Mouse (Mus musculus): ENCODE measurements around the gene Tkt. TPM values are rescaled to one million over a fixed set of nuclear protein-coding genes. Genes with fewer than 3 reads are reported as not detected.
"Not testable (repeated sequence)": the region's sequence is repeated elsewhere in the genome, so short reads cannot be mapped to it uniquely, and the experiment has no call there.

Tkt gene
- polyA plus RNA-seq, 1 experiment from 2014 or later: 131 TPM

- DNase-seq (ENCODE audit: low spot score): no peak
- 80% methylated on average over 5 of the region's 5 CpGs for WGBS
- no peaks in the 10 kb centered on the region for H3K9me3 ChIP-seq (replicated peaks; ENCODE audit: control insufficient read depth, low read length)
- no peak overlapping the region for H3K4me3 ChIP-seq (ENCODE audit: low read depth, low read length)
- H3K4me2 ChIP-seq (ENCODE audit: low read depth, low read length): no peak overlapping the region
- no peak overlapping the region for H3K27ac ChIP-seq (replicated peaks; ENCODE audit: low read depth, low read length)
- peaks cover 6% of the 10 kb centered on the region for H3K36me3 ChIP-seq (replicated peaks; ENCODE audit: control insufficient read depth, insufficient read depth, low read depth, low read length)
- ATAC-seq (replicated peaks; ENCODE audit: insufficient number of reproducible peaks, low FRiP score, low TSS enrichment, low read depth): no peak
- H3K4me1 ChIP-seq (ENCODE audit: control insufficient read depth, insufficient read depth, low read length): no peaks in the 10 kb centered on the region
- no peak overlapping the region for H3K9ac ChIP-seq (replicated peaks; ENCODE audit: low read length)
- H3K27me3 ChIP-seq (ENCODE audit: control insufficient read depth, insufficient read depth, low read length): no peaks in the 10 kb centered on the region
Observed at GRCm38 (mm10) chr14:30528961-30529360, 19.2 kb upstream of the Tkt start.

GRCm38 (mm10) chr14:30529454-30529853, 18.7 kb upstream of the Tkt start:
- 91% methylated on average over 12 of the region's 12 CpGs for WGBS

DNA sequence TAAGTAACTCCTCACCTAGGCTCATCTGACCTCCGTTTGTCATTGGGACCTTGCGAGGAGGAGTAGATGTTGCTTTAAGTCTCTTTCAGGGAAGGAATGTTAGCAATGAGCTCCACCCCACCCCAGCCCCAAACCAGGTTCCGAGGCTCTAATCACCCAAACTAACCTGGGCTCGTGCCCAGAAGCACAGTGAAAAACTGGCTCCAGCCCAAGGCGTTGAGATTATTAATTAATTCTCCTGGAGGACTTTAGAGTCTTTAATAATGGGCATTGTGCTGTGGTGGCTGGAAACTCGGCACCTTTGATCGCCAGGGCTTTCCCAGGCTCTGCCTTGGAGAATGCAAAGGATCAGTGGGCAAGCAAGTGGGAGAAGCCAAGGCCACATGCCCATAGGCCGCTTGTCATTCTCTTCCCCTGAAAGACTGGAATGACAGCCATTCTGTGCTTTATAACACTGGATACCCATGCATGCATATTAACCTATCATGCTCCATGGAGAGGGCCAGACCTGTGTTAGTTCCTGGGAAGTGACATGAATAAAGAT, 17.4 kb upstream of the Tkt start:
- Histone ChIP-seq H3K9me3 (replicated peaks; ENCODE audit: control insufficient read depth, low read length) (no peaks in the 10 kb centered on the region), H3K4me2 (ENCODE audit: low read depth, low read length) (no peak overlapping the region), H3K9ac (replicated peaks; ENCODE audit: low read length) (no peak overlapping the region), H3K27ac (replicated peaks; ENCODE audit: low read depth, low read length) (no peak overlapping the region), H3K36me3 (replicated peaks; ENCODE audit: control insufficient read depth, insufficient read depth, low read depth, low read length) (peaks cover 6% of the 10 kb centered on the region), H3K4me3 (ENCODE audit: low read depth, low read length) (no peak overlapping the region), H3K4me1 (ENCODE audit: control insufficient read depth, insufficient read depth, low read length) (no peaks in the 10 kb centered on the region), H3K27me3 (ENCODE audit: control insufficient read depth, insufficient read depth, low read length) (no peaks in the 10 kb centered on the region)
- WGBS: 79% methylated on average over 8 of the region's 8 CpGs
- ATAC-seq (replicated peaks; ENCODE audit: insufficient number of reproducible peaks, low FRiP score, low TSS enrichment, low read depth): no peak
- DNase-seq (ENCODE audit: low spot score): no peak

More at GRCm38 (mm10) chr14:30529454-30529853, 18.7 kb upstream of the Tkt start:
- Histone ChIP-seq H3K9me3 (replicated peaks; ENCODE audit: control insufficient read depth, low read length) (no peaks in the 10 kb centered on the region), H3K4me1 (ENCODE audit: control insufficient read depth, insufficient read depth, low read length) (no peaks in the 10 kb centered on the region), H3K4me2 (ENCODE audit: low read depth, low read length) (no peak overlapping the region), H3K4me3 (ENCODE audit: low read depth, low read length) (no peak overlapping the region), H3K27ac (replicated peaks; ENCODE audit: low read depth, low read length) (no peak overlapping the region), H3K36me3 (replicated peaks; ENCODE audit: control insufficient read depth, insufficient read depth, low read depth, low read length) (peaks cover 6% of the 10 kb centered on the region), H3K9ac (replicated peaks; ENCODE audit: low read length) (no peak overlapping the region), H3K27me3 (ENCODE audit: control insufficient read depth, insufficient read depth, low read length) (no peaks in the 10 kb centered on the region)
- DNase-seq (ENCODE audit: low spot score): no peak
- ATAC-seq (replicated peaks; ENCODE audit: insufficient number of reproducible peaks, low FRiP score, low TSS enrichment, low read depth): no peak

DNA sequence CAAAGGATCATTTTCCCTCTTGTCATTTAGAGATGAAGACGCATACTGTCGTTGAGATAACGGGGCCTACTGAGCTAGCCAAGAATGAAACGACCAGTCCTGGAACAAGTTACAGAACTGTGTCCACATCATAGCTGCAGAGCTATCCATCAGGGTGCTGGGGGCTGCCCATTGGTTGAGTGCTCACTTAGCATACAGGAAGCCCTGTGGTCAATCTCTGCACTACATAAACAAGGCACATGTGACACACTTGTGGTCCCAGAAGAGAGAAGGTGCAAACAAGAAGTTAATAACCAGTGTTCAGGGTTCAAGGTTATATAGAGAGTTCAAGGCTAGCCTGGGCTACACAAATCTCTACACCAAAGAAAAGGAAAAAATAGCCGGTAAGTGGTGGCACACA, 16.7 kb upstream of the Tkt start:
- Histone ChIP-seq H3K9me3 (replicated peaks; ENCODE audit: control insufficient read depth, low read length) (no peaks in the 10 kb centered on the region), H3K27me3 (ENCODE audit: control insufficient read depth, insufficient read depth, low read length) (no peaks in the 10 kb centered on the region), H3K4me2 (ENCODE audit: low read depth, low read length) (no peak overlapping the region), H3K4me3 (ENCODE audit: low read depth, low read length) (no peak overlapping the region), H3K4me1 (ENCODE audit: control insufficient read depth, insufficient read depth, low read length) (no peaks in the 10 kb centered on the region), H3K36me3 (replicated peaks; ENCODE audit: control insufficient read depth, insufficient read depth, low read depth, low read length) (peaks cover 3% of the 10 kb centered on the region; the same call in 1 of the 2 replicates), H3K9ac (replicated peaks; ENCODE audit: low read length) (no peak overlapping the region), H3K27ac (replicated peaks; ENCODE audit: low read depth, low read length) (no peak overlapping the region)
- WGBS: 81% methylated on average over 5 of the region's 5 CpGs
- DNase-seq (ENCODE audit: low spot score) (no peak), ATAC-seq (replicated peaks; ENCODE audit: insufficient number of reproducible peaks, low FRiP score, low TSS enrichment, low read depth) (no peak)

- ATAC-seq (replicated peaks; ENCODE audit: insufficient number of reproducible peaks, low FRiP score, low TSS enrichment, low read depth) (no peak), DNase-seq (ENCODE audit: low spot score) (no peak)
- no peaks in the 10 kb centered on the region for H3K27me3 ChIP-seq (ENCODE audit: control insufficient read depth, insufficient read depth, low read length)
- H3K4me2 ChIP-seq (ENCODE audit: low read depth, low read length): no peak overlapping the region
- no peaks in the 10 kb centered on the region for H3K4me1 ChIP-seq (ENCODE audit: control insufficient read depth, insufficient read depth, low read length)
- no peak overlapping the region for H3K9ac ChIP-seq (replicated peaks; ENCODE audit: low read length)
- H3K4me3 ChIP-seq (ENCODE audit: low read depth, low read length): no peak overlapping the region
- no peak overlapping the region for H3K27ac ChIP-seq (replicated peaks; ENCODE audit: low read depth, low read length)
- no peaks in the 10 kb centered on the region for H3K9me3 ChIP-seq (replicated peaks; ENCODE audit: control insufficient read depth, low read length)
- 97% methylated on average over 6 of the region's 6 CpGs for WGBS
- peaks cover 3% of the 10 kb centered on the region; the same call in 1 of the 2 replicates for H3K36me3 ChIP-seq (replicated peaks; ENCODE audit: control insufficient read depth, insufficient read depth, low read depth, low read length)
Observed at GRCm38 (mm10) chr14:30531896-30532295, 16.3 kb upstream of the Tkt start.

- Histone ChIP-seq H3K4me2 (ENCODE audit: low read depth, low read length) (no peak overlapping the region), H3K27ac (replicated peaks; ENCODE audit: low read depth, low read length) (no peak overlapping the region), H3K36me3 (replicated peaks; ENCODE audit: control insufficient read depth, insufficient read depth, low read depth, low read length) (no peaks in the 10 kb centered on the region), H3K9ac (replicated peaks; ENCODE audit: low read length) (no peak overlapping the region; the same call in 1 of the 2 replicates), H3K9me3 (replicated peaks; ENCODE audit: control insufficient read depth, low read length) (no peaks in the 10 kb centered on the region), H3K4me1 (ENCODE audit: control insufficient read depth, insufficient read depth, low read length) (no peaks in the 10 kb centered on the region), H3K4me3 (ENCODE audit: low read depth, low read length) (no peak overlapping the region), H3K27me3 (ENCODE audit: control insufficient read depth, insufficient read depth, low read length) (no peaks in the 10 kb centered on the region)
- ATAC-seq (replicated peaks; ENCODE audit: insufficient number of reproducible peaks, low FRiP score, low TSS enrichment, low read depth): no peak
- DNase-seq (ENCODE audit: low spot score): no peak
- 80% methylated on average over 6 of the region's 6 CpGs for WGBS
Observed at GRCm38 (mm10) chr14:30533780-30534450, 14.2 kb upstream of the Tkt start.

- H3K4me3 ChIP-seq (ENCODE audit: low read depth, low read length): no peak overlapping the region
- DNase-seq (ENCODE audit: low spot score) (no peak), ATAC-seq (replicated peaks; ENCODE audit: insufficient number of reproducible peaks, low FRiP score, low TSS enrichment, low read depth) (no peak)
- no peak overlapping the region for H3K4me2 ChIP-seq (ENCODE audit: low read depth, low read length)
- no peaks in the 10 kb centered on the region for H3K27me3 ChIP-seq (ENCODE audit: control insufficient read depth, insufficient read depth, low read length)
- no peaks in the 10 kb centered on the region for H3K4me1 ChIP-seq (ENCODE audit: control insufficient read depth, insufficient read depth, low read length)
- H3K9me3 ChIP-seq (replicated peaks; ENCODE audit: control insufficient read depth, low read length): no peaks in the 10 kb centered on the region
- no peak overlapping the region for H3K27ac ChIP-seq (replicated peaks; ENCODE audit: low read depth, low read length)
- WGBS: 43% methylated on average over 10 of the region's 10 CpGs
- no peaks in the 10 kb centered on the region for H3K36me3 ChIP-seq (replicated peaks; ENCODE audit: control insufficient read depth, insufficient read depth, low read depth, low read length)
- no peak overlapping the region for H3K9ac ChIP-seq (replicated peaks; ENCODE audit: low read length)
Observed at GRCm38 (mm10) chr14:30541541-30541940, 6.6 kb upstream of the Tkt start.

DNA sequence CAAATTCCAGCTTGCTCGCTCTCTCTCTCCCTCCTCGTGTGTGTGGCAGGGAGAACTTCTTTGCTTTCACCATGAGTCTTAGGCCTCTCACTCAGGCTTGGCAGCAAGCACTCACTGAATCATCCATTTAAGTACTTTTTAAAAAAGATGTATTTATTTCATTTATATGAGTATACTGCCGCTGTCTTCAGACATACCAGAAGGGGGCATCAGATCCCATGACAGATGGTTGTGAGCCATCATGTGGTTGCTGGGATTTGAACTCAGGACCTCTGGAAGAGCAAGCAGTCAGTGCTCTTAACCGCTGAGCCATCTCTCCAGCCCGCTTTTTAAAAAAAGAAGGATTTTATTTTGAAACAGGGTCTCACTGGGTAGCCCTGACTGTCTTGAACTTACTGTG, 4.8 kb upstream of the Tkt start:
- H3K9me3 ChIP-seq (replicated peaks; ENCODE audit: control insufficient read depth, low read length); H3K4me3 ChIP-seq (ENCODE audit: low read depth, low read length); H3K4me1 ChIP-seq (ENCODE audit: control insufficient read depth, insufficient read depth, low read length); H3K27ac ChIP-seq (replicated peaks; ENCODE audit: low read depth, low read length); H3K27me3 ChIP-seq (ENCODE audit: control insufficient read depth, insufficient read depth, low read length); H3K9ac ChIP-seq (replicated peaks; ENCODE audit: low read length); H3K36me3 ChIP-seq (replicated peaks; ENCODE audit: control insufficient read depth, insufficient read depth, low read depth, low read length); DNase-seq (ENCODE audit: low spot score); ATAC-seq (replicated peaks; ENCODE audit: insufficient number of reproducible peaks, low FRiP score, low TSS enrichment, low read depth); H3K4me2 ChIP-seq (ENCODE audit: low read depth, low read length): not testable (repeated sequence)
- WGBS: 80% methylated on average over 5 of the region's 5 CpGs

All from embryonic facial prominence, embryonic 11.5 days (tissue).